Mouse (Mus musculus) telencephalon, adult 2 months (tissue): Measurements from ENCODE around the gene Rhbdd2.

Source experiments
- DNase-seq: peaks from one replicate; pipeline ENCODE4 v3.0.0-alpha.2; 2011; ENCODE audit warnings: low read depth, low spot score

Gene Rhbdd2

DNA sequence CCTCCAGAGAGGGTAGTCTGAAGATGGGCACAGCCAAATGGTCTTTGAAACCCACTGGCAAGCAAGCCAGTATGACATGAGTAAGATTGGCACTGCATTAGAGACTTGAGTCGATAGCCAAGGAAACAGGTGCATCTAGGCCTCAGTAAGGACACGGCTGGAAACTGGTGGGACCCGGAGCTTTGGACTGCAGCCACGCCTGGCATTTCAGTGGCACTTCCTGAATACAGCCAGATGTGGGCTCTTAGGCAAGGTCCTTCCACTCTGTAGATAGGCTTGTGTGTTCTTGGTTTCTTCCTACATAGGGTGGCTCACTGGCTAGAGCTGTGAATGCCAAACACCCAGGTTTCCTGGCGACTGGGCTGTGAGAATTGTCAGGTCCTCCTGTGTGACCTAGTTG, 12.9 kb downstream of the Rhbdd2 start:
- DNase-seq, result no peak

GRCm38 (mm10) chr5:135646038-135646437, 13.6 kb downstream of the Rhbdd2 start:
- no peak for DNase-seq

DNA sequence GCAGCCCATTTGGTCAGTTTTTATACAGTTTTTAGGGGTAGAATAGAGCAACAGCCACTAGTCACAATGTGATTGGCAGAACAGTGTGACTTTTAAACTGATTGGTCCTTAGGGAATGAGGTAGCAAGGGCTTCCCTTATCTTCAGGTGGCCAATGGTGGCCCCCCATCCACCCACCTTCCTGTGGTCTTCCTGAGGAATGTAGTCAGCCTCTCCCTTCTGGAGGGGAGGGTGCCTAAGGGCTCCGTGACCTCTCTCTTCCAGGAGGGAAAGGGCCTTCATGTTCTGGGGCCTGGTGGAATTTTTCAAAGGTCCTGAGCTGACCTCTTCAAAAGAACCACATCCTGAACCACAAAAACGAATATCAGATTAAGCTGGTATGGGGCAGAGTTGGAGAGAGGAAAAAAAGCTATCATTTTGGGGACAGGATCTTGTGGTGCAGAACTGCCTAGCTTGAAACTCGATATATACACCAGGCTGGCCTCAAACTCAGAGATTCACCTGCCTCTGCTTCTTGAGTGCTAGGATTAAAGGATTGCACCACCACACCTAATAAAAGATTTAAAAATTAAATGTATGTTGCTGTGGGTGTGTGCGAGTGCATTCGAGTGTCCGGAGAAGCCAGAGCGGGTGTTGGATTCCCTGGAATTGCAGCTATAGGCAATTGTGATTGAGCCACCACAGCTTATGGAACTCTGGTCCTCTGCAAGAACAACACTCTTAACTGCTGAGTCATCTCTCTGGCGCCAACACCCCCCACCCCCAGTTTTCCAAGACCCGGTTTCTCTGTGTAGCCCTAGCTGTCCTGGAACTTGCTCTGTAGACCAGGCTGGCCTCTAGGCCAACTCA, 16.3 kb downstream of the Rhbdd2 start:
- DNase-seq, result no peak

- DNase-seq, result no peak
Observed at GRCm38 (mm10) chr5:135649309-135649633, 16.9 kb downstream of the Rhbdd2 start.

GRCm38 (mm10) chr5:135651536-135651935, 19.1 kb downstream of the Rhbdd2 start:
- no peak for DNase-seq

DNA sequence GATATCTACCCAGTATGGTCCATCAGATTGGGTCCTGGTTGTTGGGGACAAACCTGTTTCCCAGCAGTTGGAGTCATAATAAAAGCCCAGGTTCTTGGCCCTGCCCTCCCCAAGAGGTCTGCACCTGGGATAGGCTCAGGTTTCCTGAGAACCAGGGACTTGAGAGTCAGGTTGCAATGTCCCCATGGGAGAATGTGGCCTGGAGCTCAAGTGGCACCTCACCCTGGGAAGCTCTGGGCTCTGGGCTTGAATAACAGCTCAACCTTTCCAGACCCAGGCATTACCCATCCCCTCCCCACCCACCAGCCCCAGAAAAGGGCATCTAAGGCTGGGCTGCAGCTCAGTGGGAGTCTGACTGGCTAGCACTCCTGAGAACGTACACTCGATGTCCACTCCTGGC, 20.8 kb downstream of the Rhbdd2 start:
- no peak for DNase-seq

DNA sequence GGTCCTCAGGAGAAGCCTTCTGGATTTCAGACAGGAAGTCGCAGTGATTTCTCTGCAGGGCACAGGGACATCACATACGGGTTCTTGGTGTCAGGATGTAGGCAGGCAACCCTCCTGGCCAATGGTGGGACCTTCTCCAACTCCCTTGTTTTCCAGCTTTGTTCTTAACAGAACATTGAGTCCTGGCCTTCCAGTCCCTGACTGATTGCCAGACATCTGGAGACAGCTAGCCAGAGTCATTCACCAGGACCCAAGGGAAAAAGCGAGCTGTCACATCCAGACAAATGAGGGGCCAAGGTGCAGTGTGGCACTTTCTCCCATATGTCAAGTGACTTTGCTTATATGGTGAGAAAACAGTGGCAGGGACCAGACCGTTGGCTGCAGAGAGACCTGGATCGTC, 23.6 kb downstream of the Rhbdd2 start:
- no peak for DNase-seq

GRCm38 (mm10) chr5:135657128-135657527, 24.7 kb downstream of the Rhbdd2 start:
- DNase-seq, result no peak

GRCm38 (mm10) chr5:135657703-135658373, 25.4 kb downstream of the Rhbdd2 start:
- DNase-seq, result no peak

- no peak for DNase-seq
Observed at GRCm38 (mm10) chr5:135659956-135660355, 27.5 kb downstream of the Rhbdd2 start.

DNA sequence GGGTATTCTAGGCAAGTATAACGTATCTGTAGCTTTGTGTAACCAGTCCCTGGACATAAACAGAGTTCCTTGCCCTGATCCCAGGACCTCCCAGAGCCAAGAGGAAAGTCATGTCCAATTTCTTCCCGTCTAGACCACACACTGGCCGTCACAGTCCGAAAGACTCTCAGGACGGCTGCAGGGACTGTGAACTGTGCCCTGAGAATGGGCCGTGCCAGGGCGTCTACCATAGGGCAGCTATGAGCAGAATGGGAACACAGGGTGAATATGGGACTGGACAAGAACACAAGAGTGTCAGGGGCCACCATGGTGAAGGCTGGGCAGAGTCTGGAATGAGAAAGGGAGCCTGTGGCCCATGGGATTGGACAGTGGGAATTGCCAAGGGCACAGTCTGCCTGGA, 28.1 kb downstream of the Rhbdd2 start:
- DNase-seq, result no peak

GRCm38 (mm10) chr5:135666890-135667289, 34.5 kb downstream of the Rhbdd2 start:
- DNase-seq, result no peak

DNA sequence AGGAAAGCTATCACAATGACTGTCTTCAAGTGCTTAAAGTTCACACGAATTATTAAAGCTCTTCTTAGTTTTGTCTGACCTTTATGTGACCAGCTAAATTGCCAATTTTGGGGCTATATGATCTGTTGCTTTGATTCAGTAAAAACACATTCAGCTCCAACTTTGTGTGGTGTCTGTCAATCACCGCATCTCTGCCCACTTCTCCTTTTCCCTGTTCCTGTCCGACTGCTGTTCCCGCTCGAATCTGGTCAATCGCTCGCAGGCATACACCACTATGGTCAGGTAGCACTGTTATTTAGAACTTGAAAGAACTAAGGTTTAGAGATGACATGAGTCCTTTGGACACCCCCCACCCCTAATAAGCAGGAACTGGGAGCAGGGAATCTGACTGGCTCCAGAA, 35.7 kb downstream of the Rhbdd2 start:
- DNase-seq, result no peak

DNA sequence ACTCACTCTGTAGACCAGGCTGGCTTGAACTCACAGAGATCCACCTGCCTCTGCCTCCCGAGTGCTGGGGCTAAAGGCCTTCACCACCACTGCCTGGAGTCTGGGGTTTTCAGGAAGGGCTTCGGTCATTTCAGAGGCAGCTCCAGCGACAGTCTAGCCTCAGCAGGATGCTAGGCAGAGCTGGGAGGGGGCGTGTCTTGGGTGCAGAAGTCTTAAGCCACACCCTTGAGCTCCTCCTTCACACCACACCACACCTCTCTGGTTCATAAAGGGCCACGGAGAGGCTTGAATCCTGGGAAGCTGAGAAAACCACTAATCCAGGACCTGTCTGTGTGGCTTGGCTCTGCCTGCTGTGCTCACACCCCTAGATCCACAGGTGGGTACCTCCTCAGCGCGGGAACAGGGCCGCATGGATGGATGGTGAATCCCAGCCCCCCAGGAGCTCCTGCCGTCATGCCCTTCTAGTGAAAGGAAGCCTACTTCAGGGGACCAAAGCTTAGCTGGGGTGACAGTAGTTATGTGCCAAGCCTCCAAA, 37.4 kb downstream of the Rhbdd2 start, which contains the start of gene Por:
Gene Por, plus strand, starts transcription at position 293 of the 535 bp plus-strand sequence.
- DNase-seq, result no peak

- DNase-seq, result no peak
Observed at GRCm38 (mm10) chr5:135670881-135671280, 38.5 kb downstream of the Rhbdd2 start.

- no peak for DNase-seq
Observed at GRCm38 (mm10) chr5:135672509-135672908, 40.1 kb downstream of the Rhbdd2 start.

- DNase-seq, result no peak
Observed at GRCm38 (mm10) chr5:135672980-135673379, 40.6 kb downstream of the Rhbdd2 start.

DNA sequence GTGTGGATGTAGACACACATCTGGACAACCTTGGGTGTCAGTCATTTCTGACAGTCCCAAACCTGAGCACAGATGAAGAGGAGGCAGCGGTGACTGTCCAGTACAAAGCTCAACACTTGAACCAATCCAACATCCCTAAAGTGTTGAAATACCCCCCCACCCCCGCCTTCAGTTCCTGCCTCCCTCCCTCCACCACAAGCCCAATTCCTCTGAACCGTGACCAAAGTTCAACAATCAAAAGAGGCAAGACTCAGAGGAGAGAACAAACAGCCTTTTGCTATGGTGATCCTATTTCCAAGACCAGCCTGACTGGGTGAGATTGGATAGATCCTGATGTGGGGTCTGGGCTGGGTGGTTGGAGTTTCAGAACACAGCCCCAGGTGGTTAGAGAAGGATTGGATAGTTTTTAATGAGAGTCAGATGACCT, 41.9 kb downstream of the Rhbdd2 start:
- DNase-seq, result no peak

DNA sequence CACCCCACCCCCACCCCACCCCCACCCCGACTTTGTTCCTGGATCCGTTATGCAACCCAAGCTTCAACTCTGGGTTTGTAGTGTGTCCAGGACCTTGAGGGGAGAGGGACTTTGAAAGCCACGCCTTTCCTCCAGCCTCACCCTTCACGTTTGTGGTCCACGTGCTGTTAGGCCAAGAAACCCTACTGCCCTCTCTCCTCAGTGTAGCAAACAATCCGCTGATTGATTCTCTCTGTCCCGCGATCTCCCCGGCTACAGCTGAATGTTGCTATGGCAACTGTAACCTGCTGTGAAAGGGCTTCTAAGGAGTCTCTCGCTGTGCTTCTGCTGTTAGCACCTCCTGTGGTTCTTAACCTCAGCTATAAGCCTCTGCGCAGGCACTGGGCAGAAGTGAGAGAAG, 42.4 kb downstream of the Rhbdd2 start:
- peak; percentile 75 for DNase-seq

DNA sequence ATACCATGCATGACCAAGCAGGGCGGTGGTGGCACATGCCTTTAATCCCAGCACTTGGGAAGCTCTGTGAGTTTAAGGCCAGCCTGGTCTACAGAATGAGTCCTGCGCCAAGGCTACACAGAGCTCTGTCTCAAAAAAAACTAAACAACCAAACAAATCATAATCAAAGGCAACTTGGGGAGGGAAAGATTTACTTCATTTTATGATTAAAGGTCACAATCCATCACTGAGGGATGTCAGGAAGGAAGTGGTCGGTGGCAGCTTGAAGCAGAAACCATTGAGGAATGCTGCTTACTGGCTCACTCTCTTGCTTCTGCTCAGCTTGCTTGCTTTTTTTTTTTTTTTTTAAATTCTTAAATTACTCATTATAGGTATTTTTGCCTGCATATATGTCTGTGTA, 44.3 kb downstream of the Rhbdd2 start:
- DNase-seq, result no peak

DNA sequence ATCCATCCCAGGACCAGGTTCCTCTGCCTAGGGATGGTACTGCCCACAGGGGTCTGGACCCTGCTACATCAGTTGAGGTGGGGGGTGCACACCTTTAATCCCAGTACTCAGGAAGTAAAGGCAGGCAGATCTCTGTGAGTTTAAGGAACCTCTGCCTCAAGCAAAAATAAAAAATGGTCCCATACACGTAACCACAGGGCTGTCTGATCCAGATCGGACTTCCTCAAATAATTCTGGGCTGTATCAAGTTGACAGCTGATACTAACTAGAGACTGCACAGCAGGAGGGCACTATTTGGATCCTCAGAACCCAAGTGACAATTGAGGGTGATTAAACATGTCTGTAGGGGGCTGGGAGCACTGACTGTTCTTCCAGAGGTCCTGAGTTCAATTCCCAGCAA, 44.8 kb downstream of the Rhbdd2 start:
- DNase-seq, result no peak

DNA sequence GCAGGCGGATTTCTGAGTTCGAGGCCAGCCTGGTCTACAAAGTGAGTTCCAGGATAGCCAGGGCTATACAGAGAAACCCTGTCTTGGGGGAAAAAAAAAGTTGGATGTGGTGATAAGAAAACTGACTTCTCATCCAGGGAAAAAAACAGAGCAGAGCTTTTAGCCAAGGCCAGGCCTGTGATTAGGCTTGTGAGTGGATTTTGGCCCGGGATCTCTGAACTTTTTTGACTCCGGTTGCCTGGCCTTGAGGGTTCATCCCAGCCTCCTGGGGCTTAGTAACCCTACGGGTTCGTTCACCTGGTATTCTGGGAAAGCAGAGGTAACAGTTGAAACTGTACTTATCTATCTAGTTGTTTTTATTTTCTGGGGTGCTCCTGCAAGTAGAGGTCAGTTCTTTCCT, 46.1 kb downstream of the Rhbdd2 start:
- DNase-seq, result no peak

GRCm38 (mm10) chr5:135680967-135681545, 48.6 kb downstream of the Rhbdd2 start:
- DNase-seq, result no peak
